Mouse (Mus musculus): Measurements from ENCODE around the gene Siglech.
"Not testable (repeated sequence)": the region's sequence is repeated elsewhere in the genome, so short reads cannot be mapped to it uniquely, and the experiment has no call there.

Siglech gene

GRCm38 (mm10) chr7:55767926-55768325, at the start of gene Siglech:
Siglech (plus strand) TSS chr7:55768178.
- DNase-seq (ENCODE audit: low spot score): no peak

GRCm38 (mm10) chr7:55722673-55723072, 45.3 kb upstream of the Siglech start:
- no peak for DNase-seq (ENCODE audit: low spot score)

GRCm38 (mm10) chr7:55728903-55729302, 39.1 kb upstream of the Siglech start:
- no peak for DNase-seq (ENCODE audit: low spot score)

- no peak for DNase-seq (ENCODE audit: low spot score)
Measured at GRCm38 (mm10) chr7:55734483-55734882, 33.5 kb upstream of the Siglech start.

- peak; percentile 81 for DNase-seq (ENCODE audit: low spot score)
Measured at GRCm38 (mm10) chr7:55737125-55737912, 30.7 kb upstream of the Siglech start.

GRCm38 (mm10) chr7:55743614-55744267, 24.2 kb upstream of the Siglech start:
- DNase-seq (ENCODE audit: low spot score): no peak

- DNase-seq (ENCODE audit: low spot score): peak; percentile 78
Measured at GRCm38 (mm10) chr7:55744566-55745220, 23.3 kb upstream of the Siglech start.

GRCm38 (mm10) chr7:55750841-55751240, 17.1 kb upstream of the Siglech start:
- DNase-seq (ENCODE audit: low spot score): no peak

- DNase-seq (ENCODE audit: low spot score): no peak
Measured at GRCm38 (mm10) chr7:55759346-55759745, 8.6 kb upstream of the Siglech start.

GRCm38 (mm10) chr7:55780011-55780410, 12.0 kb downstream of the Siglech start:
- DNase-seq (ENCODE audit: low spot score): no peak

GRCm38 (mm10) chr7:55782493-55782892, 14.5 kb downstream of the Siglech start:
- DNase-seq (ENCODE audit: low spot score): no peak

- peak; percentile 49 for DNase-seq (ENCODE audit: low spot score)
Measured at GRCm38 (mm10) chr7:55784580-55784979, 16.6 kb downstream of the Siglech start.

- DNase-seq (ENCODE audit: low spot score): not testable (repeated sequence)
Measured at GRCm38 (mm10) chr7:55790586-55790985, 22.6 kb downstream of the Siglech start.

GRCm38 (mm10) chr7:55792280-55792679, 24.3 kb downstream of the Siglech start:
- no peak for DNase-seq (ENCODE audit: low spot score)

GRCm38 (mm10) chr7:55793236-55793951, 25.4 kb downstream of the Siglech start:
- DNase-seq (ENCODE audit: low spot score): no peak

GRCm38 (mm10) chr7:55793952-55794603, 26.1 kb downstream of the Siglech start, which contains the start of gene Tubgcp5:
Tubgcp5 (plus strand) TSS chr7:55794154.
- DNase-seq (ENCODE audit: low spot score): peak; percentile 98

- no peak for DNase-seq (ENCODE audit: low spot score)
Measured at GRCm38 (mm10) chr7:55799981-55800380, 32.0 kb downstream of the Siglech start.

- DNase-seq (ENCODE audit: low spot score): no peak
Measured at GRCm38 (mm10) chr7:55809967-55810366, 42.0 kb downstream of the Siglech start.

- DNase-seq (ENCODE audit: low spot score): no peak
Measured at GRCm38 (mm10) chr7:55824468-55824867, 56.5 kb downstream of the Siglech start.

GRCm38 (mm10) chr7:55827551-55827950, 59.6 kb downstream of the Siglech start:
- DNase-seq (ENCODE audit: low spot score): no peak

Measured in layer of hippocampus, adult 11-12 months (tissue).